Mouse (Mus musculus): ENCODE data around the gene Hnrnpa2b1. TPM values are rescaled to one million over a fixed set of nuclear protein-coding genes. Genes with fewer than 3 reads are reported as not detected.
"Not testable (repeated sequence)": the region's sequence is repeated elsewhere in the genome, so short reads cannot be mapped to it uniquely, and the experiment has no call there.

The Hnrnpa2b1 gene
- polyA plus RNA-seq, 1 experiment from 2014 or later = 2,547 TPM

GRCm38 (mm10) chr6:51485646-51486045 lies 16.0 kb upstream of the Hnrnpa2b1 start:
- Histone ChIP-seq H3K27ac (replicated peaks) (no peak overlapping the region), H3K4me1 (peaks cover 5% of the 10 kb centered on the region; the same call in 1 of the 2 replicates), H3K36me3 (replicated peaks) (peaks cover 31% of the 10 kb centered on the region), H3K9me3 (peaks cover 3% of the 10 kb centered on the region; the same call in 1 of the 2 replicates), H3K4me3 (no peak overlapping the region), H3K27me3 (replicated peaks; ENCODE audit: low read depth, poor library complexity, severe bottlenecking) (no peaks in the 10 kb centered on the region)
- 55% methylated on average over 2 of the region's 2 CpGs for WGBS
- DNase-seq (ENCODE audit: low spot score) = no peak

- not testable (repeated sequence) for DNase-seq (ENCODE audit: low spot score); H3K27me3 ChIP-seq (replicated peaks; ENCODE audit: low read depth, poor library complexity, severe bottlenecking); H3K27ac ChIP-seq (replicated peaks); H3K4me3 ChIP-seq; H3K4me1 ChIP-seq; H3K9me3 ChIP-seq
- H3K36me3 ChIP-seq (replicated peaks) = peaks cover 42% of the 10 kb centered on the region
- 90% methylated on average over 8 of the region's 8 CpGs for WGBS
Observed at GRCm38 (mm10) chr6:51484556-51484955, 14.9 kb upstream of the Hnrnpa2b1 start.

GRCm38 (mm10) chr6:51483861-51484260 lies 14.2 kb upstream of the Hnrnpa2b1 start:
- WGBS = 92% methylated on average over 3 of the region's 3 CpGs
- Histone ChIP-seq H3K27me3 (replicated peaks; ENCODE audit: low read depth, poor library complexity, severe bottlenecking) (no peaks in the 10 kb centered on the region), H3K4me1 (no peaks in the 10 kb centered on the region), H3K27ac (replicated peaks) (no peak overlapping the region), H3K36me3 (replicated peaks) (peaks cover 49% of the 10 kb centered on the region), H3K4me3 (no peak overlapping the region), H3K9me3 (peaks cover 3% of the 10 kb centered on the region; the same call in 1 of the 2 replicates)
- no peak for DNase-seq (ENCODE audit: low spot score)

- DNase-seq (ENCODE audit: low spot score) = no peak
Observed at GRCm38 (mm10) chr6:51481548-51481947, 11.9 kb upstream of the Hnrnpa2b1 start.

GRCm38 (mm10) chr6:51479136-51479731 lies 9.5 kb upstream of the Hnrnpa2b1 start:
- H3K9me3 ChIP-seq = no peaks in the 10 kb centered on the region
- no peak overlapping the region for H3K27ac ChIP-seq (replicated peaks)
- H3K27me3 ChIP-seq (replicated peaks; ENCODE audit: low read depth, poor library complexity, severe bottlenecking) = no peaks in the 10 kb centered on the region
- H3K4me1 ChIP-seq = no peaks in the 10 kb centered on the region
- no peak for DNase-seq (ENCODE audit: low spot score)
- peaks cover 89% of the 10 kb centered on the region for H3K36me3 ChIP-seq (replicated peaks)
- H3K4me3 ChIP-seq = no peak overlapping the region
- WGBS = 93% methylated on average over 4 of the region's 4 CpGs

More at GRCm38 (mm10) chr6:51481548-51481947, 11.9 kb upstream of the Hnrnpa2b1 start:
- 96% methylated on average over 8 of the region's 8 CpGs for WGBS
- Histone ChIP-seq H3K27me3 (replicated peaks; ENCODE audit: low read depth, poor library complexity, severe bottlenecking) (no peaks in the 10 kb centered on the region), H3K36me3 (replicated peaks) (peaks cover 72% of the 10 kb centered on the region), H3K4me3 (no peak overlapping the region), H3K9me3 (no peaks in the 10 kb centered on the region), H3K4me1 (no peaks in the 10 kb centered on the region), H3K27ac (replicated peaks) (no peak overlapping the region)

- Histone ChIP-seq H3K4me1 (peaks cover 17% of the 10 kb centered on the region), H3K36me3 (replicated peaks) (peaks cover 65% of the 10 kb centered on the region), H3K27me3 (replicated peaks; ENCODE audit: low read depth, poor library complexity, severe bottlenecking) (no peaks in the 10 kb centered on the region), H3K27ac (replicated peaks) (peak overlapping the region; percentile 100), H3K9me3 (no peaks in the 10 kb centered on the region), H3K4me3 (peak overlapping the region; percentile 98)
- WGBS = 60% methylated on average over 4 of the region's 4 CpGs
- no peak for DNase-seq (ENCODE audit: low spot score)
Observed at GRCm38 (mm10) chr6:51472213-51472612, 2.5 kb upstream of the Hnrnpa2b1 start.

GRCm38 (mm10) chr6:51471782-51472181 lies 2.1 kb upstream of the Hnrnpa2b1 start:
- H3K9me3 ChIP-seq = no peaks in the 10 kb centered on the region
- H3K4me1 ChIP-seq = peaks cover 22% of the 10 kb centered on the region
- no peaks in the 10 kb centered on the region for H3K27me3 ChIP-seq (replicated peaks; ENCODE audit: low read depth, poor library complexity, severe bottlenecking)
- H3K36me3 ChIP-seq (replicated peaks) = peaks cover 65% of the 10 kb centered on the region
- H3K4me3 ChIP-seq = peak overlapping the region; percentile 98
- peak overlapping the region; percentile 100 for H3K27ac ChIP-seq (replicated peaks)
- no peak for DNase-seq (ENCODE audit: low spot score)
- 31% methylated on average over 3 of the region's 3 CpGs for WGBS

- DNase-seq (ENCODE audit: low spot score) = no peak
- Histone ChIP-seq H3K4me3 (peak overlapping the region; percentile 98), H3K9me3 (no peaks in the 10 kb centered on the region), H3K27me3 (replicated peaks; ENCODE audit: low read depth, poor library complexity, severe bottlenecking) (no peaks in the 10 kb centered on the region), H3K4me1 (peaks cover 28% of the 10 kb centered on the region), H3K27ac (replicated peaks) (peak overlapping the region; percentile 100), H3K36me3 (replicated peaks) (peaks cover 65% of the 10 kb centered on the region)
- under 1% methylated on average over 10 of the region's 10 CpGs for WGBS
Observed at GRCm38 (mm10) chr6:51471179-51471505, 1.4 kb upstream of the Hnrnpa2b1 start.

GRCm38 (mm10) chr6:51470311-51471178 lies 851 bp upstream of the Hnrnpa2b1 start, which contains the start of gene Cbx3:
TSS of gene Cbx3 (plus strand) at chr6:51470360.
- under 1% methylated on average over 98 of the region's 99 CpGs for WGBS
- Histone ChIP-seq H3K36me3 (replicated peaks) (peaks cover 65% of the 10 kb centered on the region), H3K27ac (replicated peaks) (peak within 1 kb of the TSS; percentile 100), H3K27me3 (replicated peaks; ENCODE audit: low read depth, poor library complexity, severe bottlenecking) (no peaks in the 10 kb centered on the region), H3K4me1 (peaks cover 34% of the 10 kb centered on the region), H3K4me3 (peak within 1 kb of the TSS; percentile 98), H3K9me3 (no peaks in the 10 kb centered on the region)
- peak; percentile 95 for DNase-seq (ENCODE audit: low spot score)

GRCm38 (mm10) chr6:51468891-51469561 lies 668 bp downstream of the Hnrnpa2b1 start:
- peak overlapping the region; percentile 100 for H3K27ac ChIP-seq (replicated peaks)
- peaks cover 37% of the 10 kb centered on the region for H3K4me1 ChIP-seq
- no peaks in the 10 kb centered on the region for H3K9me3 ChIP-seq
- peaks cover 65% of the 10 kb centered on the region for H3K36me3 ChIP-seq (replicated peaks)
- no peaks in the 10 kb centered on the region for H3K27me3 ChIP-seq (replicated peaks; ENCODE audit: low read depth, poor library complexity, severe bottlenecking)
- under 1% methylated on average over 63 of the region's 63 CpGs for WGBS
- H3K4me3 ChIP-seq = peak overlapping the region; percentile 98
- DNase-seq (ENCODE audit: low spot score) = peak; percentile 85

GRCm38 (mm10) chr6:51467649-51468048 lies 2.0 kb downstream of the Hnrnpa2b1 start:
- Histone ChIP-seq H3K27ac (replicated peaks) (peak overlapping the region; percentile 100), H3K36me3 (replicated peaks) (peaks cover 65% of the 10 kb centered on the region), H3K27me3 (replicated peaks; ENCODE audit: low read depth, poor library complexity, severe bottlenecking) (no peaks in the 10 kb centered on the region), H3K4me3 (peak overlapping the region; percentile 98), H3K9me3 (no peaks in the 10 kb centered on the region), H3K4me1 (peaks cover 29% of the 10 kb centered on the region)
- no peak for DNase-seq (ENCODE audit: low spot score)
- WGBS = 4% methylated on average over 2 of the region's 2 CpGs

GRCm38 (mm10) chr6:51460363-51460762 lies 9.3 kb downstream of the Hnrnpa2b1 start:
- Histone ChIP-seq H3K9me3 (no peaks in the 10 kb centered on the region), H3K4me3 (no peak overlapping the region), H3K27ac (replicated peaks) (no peak overlapping the region), H3K27me3 (replicated peaks; ENCODE audit: low read depth, poor library complexity, severe bottlenecking) (no peaks in the 10 kb centered on the region), H3K4me1 (peaks cover under 1% of the 10 kb centered on the region), H3K36me3 (replicated peaks) (peaks cover 80% of the 10 kb centered on the region)
- WGBS = 81% methylated on average over 3 of the region's 3 CpGs
- DNase-seq (ENCODE audit: low spot score) = no peak
